Mouse (Mus musculus) kidney, postnatal 4 days (tissue): Measurements from ENCODE around the gene Gm49378.
A peak's percentile ranks its signal among the peaks of the same experiment; 100 is the strongest.

ENCODE experiments used
- DNase-seq, 2 experiments: peaks; one replicate each; pipeline ENCODE4 v3.0.0; 2021; ENCODE audit warnings: mixed read lengths in 2 of 2

The Gm49378 gene

DNA sequence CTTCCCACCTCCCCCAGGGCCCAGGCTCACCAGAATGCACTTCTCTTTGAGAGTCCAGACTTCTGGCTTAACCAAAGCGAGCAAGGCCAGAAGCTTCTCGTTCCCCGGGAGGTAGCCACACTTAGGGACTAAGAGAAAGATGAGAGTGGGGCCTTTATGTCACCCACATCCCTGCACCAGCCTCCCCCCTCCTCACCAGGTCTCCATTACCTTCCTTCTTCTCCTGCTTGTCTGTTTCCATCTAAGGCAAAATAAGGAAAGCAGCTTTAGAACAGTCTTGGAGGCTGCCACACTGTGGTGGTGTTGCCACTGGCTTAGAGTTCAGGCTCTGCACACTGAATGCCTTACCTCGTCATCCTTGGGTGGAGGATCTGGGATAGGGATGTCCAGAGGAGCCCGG, 48.4 kb downstream of the Gm49378 start:
- no peak for DNase-seq

DNA sequence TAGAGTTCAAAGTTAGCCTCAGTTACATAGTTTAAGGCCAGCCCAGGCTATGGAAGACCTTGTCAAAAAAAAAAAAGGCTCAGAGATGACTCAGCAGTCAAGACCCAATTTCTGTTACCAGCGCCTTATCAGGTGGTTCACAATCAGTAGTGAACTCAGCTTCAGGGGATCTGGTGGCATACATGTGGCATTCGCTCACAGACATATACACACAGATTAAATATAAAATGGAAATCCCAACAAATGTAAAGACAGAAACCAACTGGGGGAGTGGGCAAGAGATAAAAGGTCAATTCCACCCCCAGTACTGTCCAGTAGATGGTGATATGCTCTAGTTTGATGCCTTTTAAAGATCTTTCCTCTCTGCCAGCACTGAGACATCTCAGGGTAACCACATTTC, 51.5 kb downstream of the Gm49378 start:
- DNase-seq, result no peak

GRCm38 (mm10) chr14:55585566-55585960, 52.1 kb downstream of the Gm49378 start:
- no peak for DNase-seq

DNA sequence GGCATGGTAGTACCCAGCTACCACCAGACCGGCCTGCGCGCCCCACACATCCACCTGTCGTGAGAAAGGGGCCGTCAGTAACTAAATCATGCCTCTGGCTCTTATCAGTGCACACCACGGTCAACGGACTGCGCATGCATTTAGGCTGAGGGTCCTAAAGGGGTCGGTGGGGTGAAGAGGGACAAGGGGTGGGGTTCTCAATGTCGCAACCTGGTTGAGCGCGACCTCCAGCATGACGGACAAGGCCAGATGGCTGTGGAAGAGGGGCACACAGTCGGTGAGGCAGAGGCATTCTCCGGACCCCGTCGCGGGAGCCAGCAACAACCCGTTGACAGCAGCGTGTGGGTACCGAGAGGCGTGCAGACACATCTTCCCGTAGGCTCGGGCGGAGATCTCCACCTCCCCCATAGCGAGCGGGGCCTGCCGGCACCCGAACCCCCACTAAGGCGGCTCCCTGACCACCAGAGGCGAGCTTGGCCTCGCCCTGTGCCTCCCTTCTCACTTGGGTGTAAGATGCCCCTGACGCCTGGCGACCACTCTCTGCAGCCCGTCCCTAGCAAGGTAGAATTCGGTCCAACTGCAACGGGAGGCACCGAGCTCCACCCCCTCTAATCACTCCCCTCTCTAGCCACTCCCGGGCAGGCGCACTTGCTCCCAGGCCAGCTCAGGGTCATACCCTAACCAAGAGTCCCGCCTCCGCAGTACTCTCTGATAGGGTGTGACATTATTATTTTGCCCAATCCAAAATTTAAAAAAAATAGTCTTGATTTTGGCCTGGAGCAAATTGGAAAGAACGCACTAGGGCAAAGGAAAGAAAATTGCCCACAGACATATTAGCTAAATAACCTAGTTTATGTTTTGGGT, 52.8 kb downstream of the Gm49378 start, which contains the start of gene Emc9:
Gene Emc9, minus strand, starts transcription at position 601 of the 864 bp plus-strand sequence.
- DNase-seq, result peak; percentile 72 to 81

GRCm38 (mm10) chr14:55584303-55584701, 53.4 kb downstream of the Gm49378 start:
- no peak for DNase-seq

GRCm38 (mm10) chr14:55581981-55582681, 55.6 kb downstream of the Gm49378 start:
- DNase-seq, result no peak

GRCm38 (mm10) chr14:55580731-55581130, 57.0 kb downstream of the Gm49378 start:
- DNase-seq, result no peak

- DNase-seq, result no peak
Measured at GRCm38 (mm10) chr14:55579511-55580496, 57.9 kb downstream of the Gm49378 start.
